Mouse (Mus musculus) thymus, adult 2 months (tissue): ENCODE data around the gene Fam166a. TPM values are rescaled to one million over a fixed set of nuclear protein-coding genes. Genes with fewer than 3 reads are reported as not detected.

Experiments used
- DNase-seq: peaks from one replicate; pipeline ENCODE4 v3.0.0; 2021
- H3K27ac ChIP-seq: fragments of 200-500 bp; 2 replicates; pipeline ENCODE4 v1.5.1; 2012; ENCODE audit warnings: low read length, control low read depth; ENCODE audit not compliant: control insufficient read depth, insufficient read depth
- H3K27me3 ChIP-seq: fragments of 200-500 bp; 2 replicates; pipeline ENCODE4 v1.6.1; 2012; ENCODE audit warnings: mild to moderate bottlenecking, low read length, moderate library complexity, mixed read lengths; ENCODE audit not compliant: control insufficient read depth, insufficient read depth
- H3K36me3 ChIP-seq: fragments of 200-500 bp; 2 replicates; pipeline ENCODE4 v1.6.1; 2012; ENCODE audit warnings: mild to moderate bottlenecking, low read length, moderate library complexity; ENCODE audit not compliant: control insufficient read depth, insufficient read depth
- H3K4me1 ChIP-seq: fragments of 200-500 bp; replicated peaks from 2 replicates; pipeline ENCODE4 v1.6.1; 2012; ENCODE audit warnings: low read length; ENCODE audit not compliant: control insufficient read depth, insufficient read depth
- H3K4me3 ChIP-seq: fragments of 200-500 bp; 2 replicates; pipeline ENCODE4 v1.5.1; 2012; ENCODE audit warnings: mild to moderate bottlenecking, low read length, control low read depth, moderate library complexity; ENCODE audit not compliant: control insufficient read depth, insufficient read depth
- CTCF ChIP-seq: fragments of 200-500 bp; IDR thresholded peaks from 2 replicates; pipeline ENCODE4 v1.5.1; 2012; ENCODE audit warnings: mild to moderate bottlenecking, control low read depth, low read length, moderate library complexity, borderline replicate concordance; ENCODE audit not compliant: control insufficient read depth, poor library complexity, insufficient read depth; ENCODE audit errors: extremely low read depth
- POLR2A ChIP-seq: fragments of 200-500 bp; IDR thresholded peaks from 2 replicates; pipeline ENCODE4 v1.6.1; 2012; ENCODE audit warnings: mild to moderate bottlenecking, low read length, control low read depth, moderate library complexity; ENCODE audit not compliant: control insufficient read depth, poor library complexity, insufficient read depth; ENCODE audit errors: extremely low read depth
- WGBS: fragments of 180-500 bp; shearing (Covaris S2); methylation state at CpG from one replicate; pipeline ENCODE4 v1.1.7; 2018; 5-methylcytosine and 5-hydroxymethylcytosine counted together
- polyA plus RNA-seq: library from polyadenylated mRNA; depleted of rRNA; stranded (reverse); fragments of >200 nt; gene quantifications from 2 replicates; pipeline ENCODE4 v1.2.3, GENCODE M21; 2012

The Fam166a gene
- polyA plus RNA-seq, 1 experiment = 0.12 TPM

- WGBS = under 1% methylated on average over 39 of the region's 39 CpGs
- peaks cover 22% of the 10 kb centered on the region for H3K4me1 ChIP-seq
- no peaks in the 10 kb centered on the region for H3K27me3 ChIP-seq
- no peak within 1 kb of the TSS for H3K27ac ChIP-seq
- no peak for TF ChIP-seq CTCF
- peak; percentile 54 for TF ChIP-seq POLR2A
- peak; percentile 95 for DNase-seq
- peak within 1 kb of the TSS; percentile 59 for H3K4me3 ChIP-seq
- H3K36me3 ChIP-seq = no peaks in the 10 kb centered on the region
Observed at GRCm38 (mm10) chr2:25262291-25262767, 43.8 kb downstream of the Fam166a start, which contains the start of gene Tprn. Gene Tprn (plus strand): TSS chr2:25262618.

DNA sequence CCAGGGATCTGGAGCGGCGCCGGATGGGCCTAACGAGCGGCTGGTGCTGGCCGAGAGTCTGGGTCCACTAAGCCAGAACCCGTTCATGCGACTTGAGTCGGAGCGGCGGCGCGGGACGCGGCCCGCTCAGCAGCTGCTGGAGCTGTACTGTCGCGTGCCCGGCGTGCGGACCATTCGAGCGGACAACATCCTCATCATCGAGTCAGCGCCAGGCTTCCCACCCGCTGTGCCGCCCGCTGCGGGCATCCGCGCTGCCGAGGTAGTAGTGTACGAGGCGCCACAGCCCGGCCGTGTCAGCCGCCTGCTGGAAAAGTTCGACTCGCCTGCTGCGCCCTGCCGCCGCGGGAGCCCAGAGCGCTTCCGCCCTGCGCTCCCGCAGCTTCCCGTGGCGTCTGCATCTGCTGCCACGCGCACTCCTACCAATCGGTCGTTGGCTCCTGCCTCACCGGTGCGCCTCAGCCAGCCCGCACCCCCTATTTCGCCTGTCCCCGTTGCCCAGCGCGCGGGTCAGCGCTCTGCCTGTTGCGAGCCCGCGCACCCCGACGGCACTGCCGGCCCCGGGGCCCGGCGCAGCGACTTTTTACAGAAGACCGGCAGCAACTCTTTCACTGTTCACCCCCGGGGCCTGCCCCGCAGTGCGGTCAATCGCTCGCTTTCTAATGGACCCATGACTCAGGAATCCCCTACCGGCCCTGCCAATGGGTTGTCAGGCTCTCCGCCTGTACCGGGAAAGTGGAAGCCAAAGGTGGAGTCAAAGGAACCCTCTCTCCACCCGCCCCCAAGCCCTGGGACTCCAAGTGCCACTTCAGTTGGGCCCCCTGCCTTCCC lies 44.5 kb downstream of the Fam166a start:
- under 1% methylated on average over 82 of the region's 82 CpGs for WGBS
- Histone ChIP-seq H3K4me1 (peaks cover 22% of the 10 kb centered on the region), H3K36me3 (no peaks in the 10 kb centered on the region), H3K4me3 (peak overlapping the region; percentile 59), H3K27ac (no peak overlapping the region), H3K27me3 (no peaks in the 10 kb centered on the region)
- DNase-seq = peak; percentile 52
- TF ChIP-seq POLR2A (no peak), CTCF (no peak)

DNA sequence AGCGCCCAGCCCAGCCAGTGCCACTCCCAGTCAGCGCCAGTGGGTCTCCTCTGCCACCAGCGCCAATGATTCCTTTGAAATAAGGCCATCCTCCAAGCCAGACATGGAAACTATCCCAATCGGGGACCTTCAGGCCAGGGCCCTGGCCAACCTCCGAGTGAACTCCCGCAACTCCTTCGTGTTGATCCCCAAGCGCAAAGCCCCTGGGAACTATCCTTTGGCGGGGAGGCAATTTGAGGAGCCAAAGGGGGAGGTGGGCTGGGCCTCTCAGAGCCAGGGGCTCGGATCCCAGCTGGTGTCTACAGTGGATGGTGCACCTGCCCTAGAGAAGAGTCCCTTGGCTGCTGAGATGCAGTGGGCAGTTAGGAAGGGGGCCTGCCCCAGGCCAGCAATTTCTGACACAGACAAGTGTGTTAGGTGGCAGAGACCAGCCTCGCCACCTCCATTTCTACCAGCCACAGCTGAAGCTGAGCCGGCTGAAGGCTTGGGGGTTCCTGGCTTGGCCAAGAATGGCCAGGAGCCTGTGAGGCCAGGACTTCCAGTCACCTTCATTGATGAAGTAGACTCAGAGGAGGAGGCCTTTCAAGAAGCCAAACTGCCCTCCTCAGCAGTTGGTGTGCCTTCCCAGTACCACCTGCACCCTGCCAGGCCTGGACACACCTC lies 45.2 kb downstream of the Fam166a start:
- H3K4me3 ChIP-seq = peak overlapping the region; percentile 59
- H3K4me1 ChIP-seq = peaks cover 22% of the 10 kb centered on the region
- WGBS = 48% methylated on average over 12 of the region's 12 CpGs
- no peaks in the 10 kb centered on the region for H3K36me3 ChIP-seq
- no peak overlapping the region for H3K27ac ChIP-seq
- H3K27me3 ChIP-seq = no peaks in the 10 kb centered on the region
- no peak for DNase-seq
- TF ChIP-seq CTCF = no peak
- TF ChIP-seq POLR2A = no peak

DNA sequence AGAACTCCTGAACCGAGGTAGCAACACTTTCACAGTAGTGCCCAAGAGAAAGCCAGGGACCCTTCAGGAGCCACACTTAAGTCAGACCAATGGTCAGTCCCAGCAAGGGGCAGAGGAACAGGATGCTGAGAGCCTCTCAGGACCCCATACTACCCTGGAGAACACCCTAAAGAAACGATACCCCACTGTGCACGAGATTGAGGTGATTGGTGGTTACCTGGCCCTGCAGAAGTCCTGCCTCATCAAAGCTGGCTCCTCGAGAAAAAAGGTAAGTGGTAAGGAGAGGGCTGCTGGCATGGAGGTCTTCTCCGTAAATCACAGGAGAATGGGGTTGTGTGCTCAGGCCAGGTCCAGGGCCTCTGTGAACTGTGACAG lies 45.7 kb downstream of the Fam166a start:
- no peaks in the 10 kb centered on the region for H3K27me3 ChIP-seq
- H3K4me3 ChIP-seq = no peak overlapping the region
- TF ChIP-seq POLR2A (no peak), CTCF (no peak)
- 73% methylated on average over 5 of the region's 5 CpGs for WGBS
- DNase-seq = no peak
- peaks cover 22% of the 10 kb centered on the region for H3K4me1 ChIP-seq
- H3K36me3 ChIP-seq = no peaks in the 10 kb centered on the region
- no peak overlapping the region for H3K27ac ChIP-seq

GRCm38 (mm10) chr2:25264851-25265250 lies 46.3 kb downstream of the Fam166a start:
- H3K36me3 ChIP-seq = peaks cover under 1% of the 10 kb centered on the region
- no peak overlapping the region for H3K4me3 ChIP-seq
- no peak for TF ChIP-seq POLR2A
- no peak for TF ChIP-seq CTCF
- 90% methylated on average over 3 of the region's 3 CpGs for WGBS
- H3K27me3 ChIP-seq = no peaks in the 10 kb centered on the region
- no peak for DNase-seq
- peaks cover 22% of the 10 kb centered on the region for H3K4me1 ChIP-seq
- H3K27ac ChIP-seq = no peak overlapping the region

GRCm38 (mm10) chr2:25265897-25266656 lies 47.5 kb downstream of the Fam166a start:
- TF ChIP-seq POLR2A = no peak
- no peak for TF ChIP-seq CTCF
- H3K27ac ChIP-seq = no peak overlapping the region
- H3K4me1 ChIP-seq = peaks cover 24% of the 10 kb centered on the region
- H3K36me3 ChIP-seq = peaks cover 12% of the 10 kb centered on the region
- no peaks in the 10 kb centered on the region for H3K27me3 ChIP-seq
- DNase-seq = no peak
- 61% methylated on average over 6 of the region's 6 CpGs for WGBS
- H3K4me3 ChIP-seq = no peak overlapping the region
